Mouse (Mus musculus): ENCODE data around the gene Ugt1a2. TPM values are rescaled to one million over a fixed set of nuclear protein-coding genes. Genes with fewer than 3 reads are reported as not detected.

The Ugt1a2 gene
- polyA plus RNA-seq, 1 experiment = not detected

DNA sequence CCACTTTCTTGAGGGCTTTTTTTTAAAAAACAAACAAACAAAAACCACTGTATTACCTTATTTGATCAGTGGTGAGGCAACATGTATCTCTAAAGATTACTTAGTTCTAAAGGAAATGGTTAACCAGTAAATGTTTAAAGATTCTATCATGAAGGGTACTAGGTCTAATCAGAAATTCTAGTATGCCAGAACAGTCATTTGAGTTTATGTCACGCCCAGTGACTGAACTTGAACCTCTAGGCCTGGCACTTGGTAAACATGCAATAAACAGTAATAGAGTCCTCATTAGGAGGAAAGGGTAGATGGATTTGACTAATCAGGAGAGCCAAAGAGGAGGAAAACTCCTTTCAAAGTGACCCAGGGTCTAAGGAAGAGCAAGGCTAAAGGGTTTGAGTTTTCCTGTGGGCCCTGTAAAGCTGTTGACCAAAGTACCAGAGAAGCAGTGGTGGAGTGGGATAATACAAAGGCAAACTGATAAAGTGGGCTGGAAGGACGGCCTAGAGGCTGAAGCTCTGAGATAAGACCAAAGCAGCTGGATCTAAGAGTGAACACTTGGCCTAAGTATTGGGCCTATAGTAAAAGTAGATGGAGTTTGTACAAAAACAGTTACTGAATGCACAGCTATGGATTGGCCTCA lies 6.6 kb downstream of the Ugt1a2 start:
- H3K36me3 ChIP-seq (ENCODE audit: control insufficient read depth, insufficient read depth) = no peaks in the 10 kb centered on the region
- no peaks in the 10 kb centered on the region for H3K79me3 ChIP-seq (ENCODE audit: low read depth)
- no peaks in the 10 kb centered on the region for H3K79me2 ChIP-seq (ENCODE audit: control insufficient read depth, insufficient read depth)
- peaks cover 3% of the 10 kb centered on the region for H3K27me3 ChIP-seq (ENCODE audit: control insufficient read depth, insufficient read depth, insufficient read length)
- TF ChIP-seq USF1 (IDR thresholded peaks at IDR 0.05; ENCODE audit: low read depth) (no peak), MYOD1 (IDR thresholded peaks at IDR 0.05; ENCODE audit: control insufficient read depth, insufficient read length, low read depth) (no peak), FOSL1 (IDR thresholded peaks at IDR 0.05; ENCODE audit: insufficient read depth, low read length, poor library complexity, severe bottlenecking) (no peak), CTCF (IDR thresholded peaks at IDR 0.05; ENCODE audit: control insufficient read depth, insufficient read depth, insufficient read length) (no peak), CEBPB (IDR thresholded peaks at IDR 0.05; ENCODE audit: low read depth) (no peak), MAX (IDR thresholded peaks at IDR 0.05) (no peak)
- no peak overlapping the region for H3K4me3 ChIP-seq (ENCODE audit: insufficient read depth, poor library complexity, severe bottlenecking)
- no peak overlapping the region for H3ac ChIP-seq (ENCODE audit: control insufficient read depth, insufficient read length, low read depth)

DNA sequence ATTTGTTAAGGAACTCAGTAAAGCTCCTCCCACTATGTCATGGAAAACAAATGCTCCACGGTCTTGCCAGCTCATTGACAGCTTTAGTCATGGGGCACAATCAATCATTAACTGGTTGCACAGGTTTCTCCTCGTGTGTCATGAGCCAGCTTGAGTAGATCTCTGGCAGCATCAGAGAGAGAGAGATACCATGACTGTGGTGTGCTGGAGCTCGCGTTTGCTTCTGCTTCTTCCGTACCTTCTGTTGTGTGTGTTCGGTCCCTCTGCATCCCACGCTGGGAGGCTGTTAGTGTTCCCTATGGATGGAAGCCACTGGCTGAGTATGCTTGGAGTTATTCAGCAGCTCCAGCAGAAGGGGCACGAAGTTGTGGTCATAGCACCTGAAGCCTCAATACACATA lies 11.4 kb downstream of the Ugt1a2 start, which contains the start of gene Ugt1a1:
TSS of gene Ugt1a1 (plus strand) at position 148 of the 400 bp plus-strand sequence.
- H3K36me3 ChIP-seq (ENCODE audit: control insufficient read depth, insufficient read depth) = no peaks in the 10 kb centered on the region
- peaks cover 6% of the 10 kb centered on the region for H3K27me3 ChIP-seq (ENCODE audit: control insufficient read depth, insufficient read depth, insufficient read length)
- H3K79me3 ChIP-seq (ENCODE audit: low read depth) = no peaks in the 10 kb centered on the region
- no peaks in the 10 kb centered on the region for H3K79me2 ChIP-seq (ENCODE audit: control insufficient read depth, insufficient read depth)
- TF ChIP-seq USF1 (IDR thresholded peaks at IDR 0.05; ENCODE audit: low read depth) (no peak), MYOG (IDR thresholded peaks at IDR 0.05; ENCODE audit: control insufficient read depth, extremely low read depth, insufficient read length) (no peak), CTCF (IDR thresholded peaks at IDR 0.05; ENCODE audit: control insufficient read depth, insufficient read depth, insufficient read length) (no peak), FOSL1 (IDR thresholded peaks at IDR 0.05; ENCODE audit: insufficient read depth, low read length, poor library complexity, severe bottlenecking) (no peak), CEBPB (IDR thresholded peaks at IDR 0.05; ENCODE audit: low read depth) (no peak), MYOD1 (IDR thresholded peaks at IDR 0.05; ENCODE audit: control insufficient read depth, insufficient read length, low read depth) (no peak), MAX (IDR thresholded peaks at IDR 0.05) (no peak)
- H3K4me3 ChIP-seq (ENCODE audit: insufficient read depth, poor library complexity, severe bottlenecking) = no peak within 1 kb of the TSS
- H3ac ChIP-seq (ENCODE audit: control insufficient read depth, insufficient read length, low read depth) = no peak within 1 kb of the TSS

DNA sequence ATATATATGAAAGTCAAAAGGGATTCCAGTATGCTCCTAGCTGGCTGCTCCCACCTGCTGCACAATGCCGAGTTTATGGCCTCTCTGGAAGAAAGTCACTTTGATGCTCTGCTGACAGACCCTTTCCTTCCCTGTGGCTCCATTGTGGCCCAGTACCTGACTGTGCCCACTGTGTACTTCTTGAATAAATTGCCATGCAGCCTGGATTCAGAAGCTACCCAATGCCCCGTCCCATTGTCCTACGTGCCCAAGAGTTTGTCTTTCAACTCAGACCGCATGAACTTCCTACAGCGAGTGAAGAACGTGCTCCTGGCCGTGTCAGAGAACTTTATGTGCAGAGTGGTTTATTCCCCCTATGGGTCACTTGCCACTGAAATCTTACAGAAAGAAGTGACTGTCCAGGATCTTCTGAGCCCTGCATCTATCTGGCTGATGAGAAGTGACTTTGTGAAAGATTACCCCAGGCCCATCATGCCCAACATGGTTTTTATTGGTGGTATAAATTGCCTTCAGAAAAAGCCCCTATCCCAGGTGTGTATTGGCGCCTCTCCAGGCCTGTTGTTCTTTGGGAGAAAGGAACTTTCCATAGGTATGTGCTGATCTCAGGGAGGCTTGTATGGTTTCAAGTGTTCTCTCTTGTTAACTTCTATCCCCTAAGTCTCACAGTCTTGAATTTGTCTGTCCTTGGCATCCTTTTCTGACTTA lies 12.1 kb downstream of the Ugt1a2 start:
- Histone ChIP-seq H3K79me2 (ENCODE audit: control insufficient read depth, insufficient read depth) (no peaks in the 10 kb centered on the region), H3K36me3 (ENCODE audit: control insufficient read depth, insufficient read depth) (no peaks in the 10 kb centered on the region), H3K4me3 (ENCODE audit: insufficient read depth, poor library complexity, severe bottlenecking) (no peak overlapping the region), H3K79me3 (ENCODE audit: low read depth) (no peaks in the 10 kb centered on the region), H3K27me3 (ENCODE audit: control insufficient read depth, insufficient read depth, insufficient read length) (peaks cover 6% of the 10 kb centered on the region), H3ac (ENCODE audit: control insufficient read depth, insufficient read length, low read depth) (no peak overlapping the region)
- TF ChIP-seq FOSL1 (IDR thresholded peaks at IDR 0.05; ENCODE audit: insufficient read depth, low read length, poor library complexity, severe bottlenecking) = no peak
- no peak for TF ChIP-seq MYOD1 (IDR thresholded peaks at IDR 0.05; ENCODE audit: control insufficient read depth, insufficient read length, low read depth)
- TF ChIP-seq CTCF (IDR thresholded peaks at IDR 0.05; ENCODE audit: control insufficient read depth, insufficient read depth, insufficient read length) = no peak
- TF ChIP-seq CEBPB (IDR thresholded peaks at IDR 0.05; ENCODE audit: low read depth) = no peak
- TF ChIP-seq MAX (IDR thresholded peaks at IDR 0.05) = no peak
- TF ChIP-seq MYOG (IDR thresholded peaks at IDR 0.05; ENCODE audit: control insufficient read depth, extremely low read depth, insufficient read length) = no peak

DNA sequence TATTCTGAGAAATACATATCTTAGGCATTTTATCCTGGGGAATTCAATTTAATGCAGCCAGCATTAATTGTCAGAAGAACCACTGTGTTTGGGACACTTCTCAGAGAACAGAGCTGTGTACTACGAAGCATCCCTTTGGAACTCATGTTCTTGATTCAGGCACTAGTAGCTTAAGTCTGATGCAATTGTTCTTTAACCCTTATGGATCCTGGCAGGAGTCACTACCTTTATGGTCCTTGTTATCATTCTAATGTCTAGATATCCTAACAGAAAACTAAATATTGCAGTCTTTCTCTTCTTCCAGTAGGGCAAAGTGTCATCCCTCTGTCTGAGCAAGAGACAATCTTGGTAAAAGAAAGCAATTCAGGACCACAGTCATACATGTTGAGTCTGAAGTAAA lies 12.7 kb downstream of the Ugt1a2 start:
- Histone ChIP-seq H3K79me3 (ENCODE audit: low read depth) (no peaks in the 10 kb centered on the region), H3K27me3 (ENCODE audit: control insufficient read depth, insufficient read depth, insufficient read length) (peaks cover 6% of the 10 kb centered on the region), H3ac (ENCODE audit: control insufficient read depth, insufficient read length, low read depth) (no peak overlapping the region), H3K36me3 (ENCODE audit: control insufficient read depth, insufficient read depth) (no peaks in the 10 kb centered on the region), H3K79me2 (ENCODE audit: control insufficient read depth, insufficient read depth) (no peaks in the 10 kb centered on the region), H3K4me3 (ENCODE audit: insufficient read depth, poor library complexity, severe bottlenecking) (no peak overlapping the region)
- TF ChIP-seq CEBPB (IDR thresholded peaks at IDR 0.05; ENCODE audit: low read depth) = no peak
- TF ChIP-seq MAX (IDR thresholded peaks at IDR 0.05) = no peak
- TF ChIP-seq MYOD1 (IDR thresholded peaks at IDR 0.05; ENCODE audit: control insufficient read depth, insufficient read length, low read depth) = no peak
- TF ChIP-seq USF1 (IDR thresholded peaks at IDR 0.05; ENCODE audit: low read depth) = no peak

DNA sequence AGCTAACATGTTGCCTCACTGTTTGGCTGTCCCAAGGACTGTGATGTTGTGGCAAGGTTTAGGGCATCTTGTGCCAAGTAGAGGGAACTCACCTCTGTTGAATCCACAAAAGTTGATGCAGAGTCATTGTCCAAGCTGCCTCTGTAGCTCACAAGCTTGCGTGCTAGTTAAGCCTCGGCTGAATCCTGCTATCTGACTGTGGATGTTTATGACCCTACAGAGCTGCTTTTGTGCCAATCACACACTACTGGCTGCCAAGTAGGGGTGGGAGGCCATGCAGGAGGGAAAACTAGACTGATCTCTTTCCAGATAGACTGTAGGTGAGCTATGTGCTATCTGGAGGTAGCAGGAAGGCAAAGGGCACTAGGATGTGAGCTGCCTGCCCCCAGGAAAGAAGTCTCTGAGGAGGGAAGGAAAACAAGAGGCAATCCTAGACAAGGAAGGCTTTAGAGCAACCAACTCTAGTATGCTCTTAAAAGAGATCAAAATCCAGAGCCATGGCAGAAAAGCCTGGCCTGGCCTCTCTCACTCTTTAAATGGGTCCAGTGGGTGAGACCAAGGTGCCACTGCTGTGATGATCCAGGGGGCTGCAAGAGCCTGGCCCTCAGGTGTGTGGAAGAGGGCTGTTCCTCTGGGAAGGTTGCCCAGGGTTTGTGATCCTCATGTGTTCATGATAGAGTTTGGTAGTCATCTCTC lies 13.5 kb downstream of the Ugt1a2 start:
- Histone ChIP-seq H3K27me3 (ENCODE audit: control insufficient read depth, insufficient read depth, insufficient read length) (peaks cover 6% of the 10 kb centered on the region), H3ac (ENCODE audit: control insufficient read depth, insufficient read length, low read depth) (no peak overlapping the region), H3K79me2 (ENCODE audit: control insufficient read depth, insufficient read depth) (no peaks in the 10 kb centered on the region), H3K79me3 (ENCODE audit: low read depth) (no peaks in the 10 kb centered on the region), H3K36me3 (ENCODE audit: control insufficient read depth, insufficient read depth) (no peaks in the 10 kb centered on the region), H3K4me3 (ENCODE audit: insufficient read depth, poor library complexity, severe bottlenecking) (no peak overlapping the region)
- TF ChIP-seq CEBPB (IDR thresholded peaks at IDR 0.05; ENCODE audit: low read depth) (no peak), FOSL1 (IDR thresholded peaks at IDR 0.05; ENCODE audit: insufficient read depth, low read length, poor library complexity, severe bottlenecking) (no peak), USF1 (IDR thresholded peaks at IDR 0.05; ENCODE audit: low read depth) (no peak), MYOD1 (IDR thresholded peaks at IDR 0.05; ENCODE audit: control insufficient read depth, insufficient read length, low read depth) (no peak), MYOG (IDR thresholded peaks at IDR 0.05; ENCODE audit: control insufficient read depth, extremely low read depth, insufficient read length) (no peak), CTCF (IDR thresholded peaks at IDR 0.05; ENCODE audit: control insufficient read depth, insufficient read depth, insufficient read length) (no peak), MAX (IDR thresholded peaks at IDR 0.05) (no peak)
